Mouse (Mus musculus) granulocyte monocyte progenitor cell, adult 5-6 weeks (primary cell): ENCODE measurements around the gene Msh3. TPM values are rescaled to one million over a fixed set of nuclear protein-coding genes. Genes with fewer than 3 reads are reported as not detected.
A peak's percentile ranks its signal among the peaks of the same experiment; 100 is the strongest.
"Not testable (repeated sequence)": the region's sequence is repeated elsewhere in the genome, so short reads cannot be mapped to it uniquely, and the experiment has no call there.

Source experiments
- ATAC-seq: replicated peaks from 2 replicates; pipeline ENCODE4 v1.8.0; 2016; ENCODE audit warnings: mild to moderate bottlenecking, moderate TSS enrichment, inconsistent platforms; ENCODE audit not compliant: poor library complexity, severe bottlenecking
- total RNA-seq, 2 experiments: library from RNA; stranded (forward) in 1 of 2; stranded (reverse) in 1 of 2; fragments of 200-712, 200-1000 nt in 1 of 2; fragments of >200 nt in 1 of 2; fragmentation: Nextera tagmentation in 1 of 2; gene quantifications; 2 replicates each; pipeline ENCODE4 v1.2.3; 2014 to 2017

The Msh3 gene
- total RNA-seq, 2 experiments from 2014 or later: 48.1 to 53.1 TPM

DNA sequence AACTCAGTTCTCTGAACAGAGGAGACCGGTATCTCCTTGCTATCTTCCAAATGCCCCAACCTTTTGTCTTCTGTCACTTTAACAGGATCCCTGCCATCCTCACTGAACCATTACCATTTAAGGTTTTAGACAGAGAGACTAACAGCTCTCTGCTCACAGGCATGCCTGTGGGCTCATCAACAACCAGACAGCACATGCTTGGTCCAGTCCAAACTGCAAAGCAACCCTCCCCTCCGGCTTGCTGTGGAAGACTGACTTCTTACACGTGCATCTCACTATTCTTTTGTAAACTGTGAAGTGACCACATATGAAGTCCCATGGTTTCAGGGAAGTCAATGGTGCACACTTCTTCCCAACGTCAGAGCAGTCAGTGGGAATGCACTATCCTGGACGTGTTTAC is 93.5 kb downstream of the Msh3 start:
- ATAC-seq: no peak

DNA sequence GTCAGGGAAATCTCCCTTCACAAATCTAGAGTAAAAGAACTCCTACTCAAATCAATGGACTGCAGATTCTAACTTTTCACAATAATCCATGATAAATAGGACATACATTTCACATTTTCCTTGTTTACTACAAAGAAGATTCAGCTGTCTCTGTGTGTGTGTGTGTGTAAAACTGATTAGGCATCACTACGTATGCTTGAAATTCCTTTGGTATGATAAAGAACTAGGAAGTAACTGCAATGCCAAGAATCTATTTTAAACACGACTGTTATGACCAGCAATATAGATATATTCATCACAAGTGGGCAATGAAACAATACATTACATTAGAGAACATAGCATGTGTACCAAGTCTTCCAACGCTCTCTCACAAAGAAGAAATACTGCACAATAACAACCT is 99.3 kb downstream of the Msh3 start:
- ATAC-seq: no peak

- no peak for ATAC-seq
These were observed 101.0 kb downstream of the Msh3 start for GRCm38 (mm10) chr13:92253850-92254249.

DNA sequence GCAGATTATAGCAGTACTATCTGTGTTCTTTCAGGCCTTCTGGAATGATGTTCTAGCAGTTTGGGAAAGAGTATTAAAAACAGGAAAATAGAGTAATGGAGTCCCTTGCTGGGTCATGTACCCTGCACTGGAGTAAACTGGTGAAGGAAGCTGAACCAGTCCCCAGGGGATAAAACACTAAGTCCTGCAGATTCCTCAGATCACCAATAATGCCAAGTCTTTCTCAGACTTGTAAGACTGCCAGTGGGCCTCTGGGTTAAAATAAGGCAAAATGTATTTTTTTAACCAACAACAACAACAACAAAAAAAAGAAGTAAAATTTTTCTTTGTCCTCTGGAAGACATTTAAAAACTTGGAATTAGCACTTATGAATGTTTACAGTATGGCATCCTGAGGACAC is 102.5 kb downstream of the Msh3 start:
- ATAC-seq: no peak

- ATAC-seq: no peak
These were observed 107.2 kb downstream of the Msh3 start for GRCm38 (mm10) chr13:92247576-92247975.

- ATAC-seq: no peak
These were observed 107.8 kb downstream of the Msh3 start for GRCm38 (mm10) chr13:92246966-92247365.

- ATAC-seq: no peak
These were observed 110.1 kb downstream of the Msh3 start for GRCm38 (mm10) chr13:92244731-92245130.

DNA sequence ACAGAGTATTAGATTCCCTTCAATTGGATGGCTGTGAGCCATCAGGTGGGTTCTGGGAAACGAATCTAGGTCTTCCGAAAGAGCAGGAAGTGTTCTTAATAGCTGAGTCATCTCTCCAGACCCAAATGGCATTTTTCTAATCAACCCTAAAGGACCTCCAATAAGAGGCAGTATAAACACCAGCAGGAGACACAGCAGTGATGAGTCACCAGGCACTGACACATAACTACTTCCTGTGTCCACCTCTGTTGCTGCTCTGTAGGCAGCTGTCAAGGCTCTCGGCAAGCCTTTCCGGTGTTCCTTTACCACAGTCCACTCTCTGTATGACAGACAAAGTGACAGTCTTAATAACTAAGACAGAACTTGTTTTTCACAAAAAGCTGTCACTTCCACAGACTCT is 113.4 kb downstream of the Msh3 start:
- peak; percentile 94 for ATAC-seq

DNA sequence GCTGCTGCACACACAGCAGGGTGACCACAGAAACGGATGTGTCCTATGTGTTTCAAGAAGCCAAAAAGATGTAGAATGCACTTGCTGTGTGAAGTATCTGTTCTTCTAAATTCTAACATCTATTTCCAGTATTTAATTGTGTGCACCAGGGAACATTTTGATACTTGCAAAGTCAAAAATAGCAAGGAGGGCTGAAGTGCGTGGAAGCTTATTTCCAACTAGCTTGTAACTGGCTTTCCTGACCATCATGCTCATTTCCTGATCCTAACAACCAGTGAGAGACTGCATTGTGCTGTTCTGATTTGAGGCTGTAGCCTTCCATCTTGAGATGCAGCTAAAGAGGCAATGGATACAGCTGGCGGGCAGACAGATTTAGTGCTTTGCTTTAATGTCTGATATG is 116.9 kb downstream of the Msh3 start:
- ATAC-seq: no peak

DNA sequence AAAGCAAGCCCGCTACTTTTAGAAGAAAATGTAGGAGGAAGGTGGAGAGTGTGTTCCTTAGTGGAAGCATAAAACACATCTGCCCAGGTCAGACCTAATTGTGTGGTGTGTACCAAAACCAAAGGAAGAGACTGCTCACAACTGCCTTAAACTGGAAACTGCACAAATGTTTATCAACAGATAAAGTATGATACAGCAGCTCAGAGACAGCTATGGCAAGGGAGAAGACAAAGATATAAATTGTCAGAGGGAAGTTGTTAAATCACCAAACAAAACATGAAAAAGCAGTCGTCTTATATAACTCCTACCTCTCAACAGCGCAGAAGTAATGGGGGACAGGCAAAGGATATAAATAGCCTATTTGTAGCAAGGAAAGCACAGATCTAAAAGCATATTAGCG is 117.8 kb downstream of the Msh3 start:
- ATAC-seq: no peak

DNA sequence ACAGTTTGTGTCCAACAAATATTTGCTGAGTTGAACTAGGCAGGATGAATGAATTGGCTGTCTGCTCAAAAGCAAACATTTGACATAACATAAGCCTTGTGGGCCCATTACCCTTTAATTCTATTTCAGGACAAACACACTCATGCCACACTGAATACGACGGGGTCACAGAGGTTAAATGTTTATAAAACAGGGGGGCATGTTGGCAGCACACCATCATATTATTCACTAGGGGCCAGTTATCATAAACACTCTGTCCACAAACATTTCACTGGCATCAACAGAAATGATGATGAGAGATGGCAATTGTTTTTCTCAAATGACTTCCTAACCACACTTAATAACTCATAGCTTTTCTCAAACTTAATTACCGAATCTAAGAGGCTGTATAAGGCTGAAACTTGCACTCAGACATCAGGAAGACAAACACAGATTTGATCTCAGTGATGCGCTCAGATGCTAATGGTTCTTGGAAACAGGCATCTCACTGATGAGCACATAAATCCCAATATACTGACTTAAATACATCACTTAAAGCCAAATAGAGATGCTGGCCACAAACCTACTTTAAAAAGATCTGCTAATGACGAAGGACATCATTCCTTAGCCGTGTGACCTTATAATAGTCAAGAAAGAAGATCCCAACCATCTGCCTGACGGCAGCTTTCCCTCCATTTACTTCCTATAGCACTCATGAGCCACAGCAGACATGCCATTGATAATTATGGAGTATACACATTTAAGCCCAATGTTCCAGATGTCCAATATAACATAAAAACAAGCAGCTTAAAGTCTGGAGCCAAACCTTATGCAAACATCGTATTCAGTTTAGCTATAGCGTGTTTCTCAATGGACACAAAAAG is 122.5 kb downstream of the Msh3 start:
- ATAC-seq: no peak

DNA sequence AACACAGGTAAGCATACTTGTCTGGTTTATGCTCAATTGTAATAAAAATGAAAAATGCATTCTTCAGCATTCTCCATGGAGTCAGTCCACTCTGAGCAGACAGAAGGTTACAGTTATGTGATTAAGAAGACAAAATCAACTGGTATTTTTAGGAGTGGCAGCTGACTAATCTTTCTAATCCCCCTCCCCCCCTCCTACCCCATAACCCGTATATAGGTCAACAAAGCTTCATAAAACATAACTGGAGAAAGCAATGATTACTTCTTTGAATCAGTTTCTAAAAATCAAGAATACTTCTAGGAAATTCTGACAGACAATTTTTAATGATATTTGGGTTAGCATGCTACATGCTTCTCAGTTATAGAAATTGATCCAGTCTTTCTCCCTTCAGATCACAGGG is 126.8 kb downstream of the Msh3 start:
- no peak for ATAC-seq

DNA sequence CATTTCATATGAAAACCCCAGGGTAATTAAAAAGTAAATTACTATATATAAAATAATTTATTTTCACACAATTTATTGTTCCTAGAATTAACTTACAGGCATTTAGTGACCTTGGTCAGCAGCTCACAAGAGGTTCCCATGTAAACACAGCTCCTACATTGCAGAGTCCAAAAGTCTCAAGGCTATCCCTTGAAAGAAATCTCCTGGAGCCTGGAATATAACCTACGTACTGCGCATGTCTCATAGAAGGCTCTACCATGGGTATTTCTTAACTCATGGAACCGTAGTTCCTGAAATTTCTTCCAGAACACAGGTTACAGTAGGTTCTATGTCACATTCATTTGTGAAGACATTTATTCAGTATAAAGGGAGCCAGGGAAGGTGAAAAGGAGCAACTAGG is 131.2 kb downstream of the Msh3 start:
- no peak for ATAC-seq

GRCm38 (mm10) chr13:92222763-92223162 is 132.0 kb downstream of the Msh3 start:
- no peak for ATAC-seq

DNA sequence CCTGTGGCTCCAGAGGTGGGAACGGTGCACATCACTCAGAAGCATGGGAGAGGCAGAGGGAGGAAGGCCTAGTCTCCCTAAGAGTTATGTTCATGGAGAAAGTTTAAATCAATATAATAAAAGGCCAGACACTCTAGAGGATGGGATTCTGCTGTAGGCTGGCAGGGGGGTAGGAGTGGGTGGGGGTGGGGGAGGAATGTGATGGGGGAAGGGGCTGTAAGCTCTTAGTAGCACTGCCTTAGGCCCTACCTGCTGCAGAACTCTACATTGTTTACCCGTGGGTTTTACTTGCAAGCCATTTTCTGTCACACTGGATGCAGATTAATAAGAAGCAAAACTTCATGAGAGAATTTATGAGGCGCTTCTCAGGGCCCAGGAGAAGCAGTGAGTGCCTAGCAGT is 135.0 kb downstream of the Msh3 start:
- no peak for ATAC-seq

- ATAC-seq: no peak
These were observed 137.6 kb downstream of the Msh3 start for GRCm38 (mm10) chr13:92217216-92217615.

DNA sequence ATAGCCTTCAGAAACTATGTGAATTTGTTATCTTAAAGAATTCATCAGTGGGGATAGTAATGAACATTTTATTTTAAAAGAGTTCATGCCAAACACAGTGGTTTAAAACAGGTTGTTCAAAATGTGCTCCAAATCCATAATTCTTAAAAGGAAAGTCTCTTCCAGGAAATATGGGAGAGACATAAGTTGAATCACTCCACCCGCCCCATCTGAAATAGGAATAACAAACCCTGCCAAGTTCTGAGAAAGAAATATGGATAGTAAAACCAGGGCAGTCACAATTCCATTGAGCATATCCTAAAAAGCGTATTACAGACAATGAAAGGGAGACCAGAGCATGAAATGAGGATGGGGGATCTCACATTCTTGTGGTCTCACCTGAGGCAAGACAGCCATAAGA is 157.9 kb downstream of the Msh3 start:
- no peak for ATAC-seq

GRCm38 (mm10) chr13:92193806-92194205 is 161.0 kb downstream of the Msh3 start:
- ATAC-seq: not testable (repeated sequence)

- ATAC-seq: not testable (repeated sequence)
These were observed 182.1 kb downstream of the Msh3 start for GRCm38 (mm10) chr13:92172686-92173085.
